Mouse (Mus musculus) MEL (cell line): ENCODE measurements around the gene Shh. TPM values are rescaled to one million over a fixed set of nuclear protein-coding genes. Genes with fewer than 3 reads are reported as not detected.

Experiments used
- DNase-seq: peaks from one replicate; pipeline ENCODE4 v3.0.0; 2011; ENCODE audit warnings: low read depth, low spot score
- H3K27ac ChIP-seq: 2 replicates; pipeline ENCODE4 v1.5.1; 2012; ENCODE audit warnings: low read depth, mild to moderate bottlenecking, control low read depth, low read length, moderate library complexity; ENCODE audit not compliant: control insufficient read depth
- H3K27me3 ChIP-seq, 2 experiments: fragments of 150-350 bp in 1 of 2; sonication (generic) in 1 of 2; 2 replicates each; pipeline ENCODE4 v1.6.1; 2012; ENCODE audit warnings: low read length in 2 of 2, mild to moderate bottlenecking in 2 of 2, improper control_type of control experiment in 1 of 2, moderate library complexity in 1 of 2; ENCODE audit not compliant: insufficient read depth in 2 of 2, control insufficient read depth in 1 of 2
- H3K36me3 ChIP-seq, 2 experiments: 2 replicates each; pipeline ENCODE4 v1.6.1; 2012 to 2014; ENCODE audit warnings: low read length in 2 of 2, improper control_type of control experiment in 1 of 2, inconsistent platforms in 1 of 2, mild to moderate bottlenecking in 1 of 2; ENCODE audit not compliant: insufficient read depth in 2 of 2, control insufficient read depth in 1 of 2
- H3K4me1 ChIP-seq, 2 experiments: fragments of 150-350 bp in 1 of 2; sonication (generic) in 1 of 2; 2 replicates each; pipeline ENCODE4 v1.6.1; 2012; ENCODE audit warnings: low read length in 2 of 2, improper control_type of control experiment in 1 of 2, mild to moderate bottlenecking in 1 of 2; ENCODE audit not compliant: insufficient read depth in 2 of 2, control insufficient read depth in 1 of 2
- H3K4me3 ChIP-seq, 2 experiments: fragments of 150-350 bp in 1 of 2; sonication (generic) in 1 of 2; 2 replicates each; pipeline ENCODE4 v1.5.1; 2012; ENCODE audit warnings: low read depth in 2 of 2, low read length in 2 of 2, mild to moderate bottlenecking in 2 of 2, moderate library complexity in 2 of 2, control low read depth in 1 of 2, improper control_type of control experiment in 1 of 2; ENCODE audit not compliant: control insufficient read depth in 1 of 2, insufficient read depth in 1 of 2
- H3K79me2 ChIP-seq: 2 replicates; pipeline ENCODE4 v1.6.1; 2012; ENCODE audit warnings: mild to moderate bottlenecking, low read length, moderate library complexity; ENCODE audit not compliant: control insufficient read depth, poor library complexity, insufficient read depth
- H3K9ac ChIP-seq: 2 replicates; pipeline ENCODE4 v1.6.1; 2012; ENCODE audit warnings: low read depth, mild to moderate bottlenecking, control low read depth, low read length, moderate library complexity; ENCODE audit not compliant: control insufficient read depth, poor library complexity, severe bottlenecking
- H3K9me3 ChIP-seq: fragments of 150-350 bp; sonication (generic); replicated peaks from 2 replicates; pipeline ENCODE4 v1.6.1; 2012; ENCODE audit warnings: mild to moderate bottlenecking, low read length, improper control_type of control experiment, moderate library complexity; ENCODE audit not compliant: insufficient read depth
- E2F4 ChIP-seq: IDR thresholded peaks from 2 replicates; pipeline ENCODE4 v1.6.1; 2011; ENCODE audit warnings: low read depth, low read length, improper control_type of control experiment, borderline replicate concordance
- ELF1 ChIP-seq: IDR thresholded peaks from 2 replicates; pipeline ENCODE4 v1.6.1; 2014; ENCODE audit warnings: low read depth, mild to moderate bottlenecking, inconsistent platforms, low read length, improper control_type of control experiment, moderate library complexity
- EP300 ChIP-seq, 2 experiments: IDR thresholded peaks; 2 replicates each; pipeline ENCODE4 v1.6.1; 2011; ENCODE audit warnings: improper control_type of control experiment in 2 of 2, low read length in 2 of 2, low read depth in 1 of 2, mild to moderate bottlenecking in 1 of 2
- ETS1 ChIP-seq: IDR thresholded peaks from 2 replicates; pipeline ENCODE4 v1.6.1; 2012; ENCODE audit warnings: low read depth, mild to moderate bottlenecking, inconsistent platforms, low read length, improper control_type of control experiment, moderate library complexity
- GATA1 ChIP-seq: IDR thresholded peaks from 2 replicates; pipeline ENCODE4 v1.6.1; 2011; ENCODE audit warnings: low read depth, low read length, improper control_type of control experiment
- JUND ChIP-seq: IDR thresholded peaks from 2 replicates; pipeline ENCODE4 v1.6.1; 2011; ENCODE audit warnings: low read depth, mild to moderate bottlenecking, improper control_type of control experiment, low read length
- KAT2A ChIP-seq: conservative IDR thresholded peaks from 2 replicates; pipeline ENCODE4 v1.6.1; 2012; ENCODE audit warnings: low read depth, low read length, improper control_type of control experiment, inconsistent platforms
- MAFK ChIP-seq: IDR thresholded peaks from 2 replicates; pipeline ENCODE4 v1.6.1; 2011; ENCODE audit warnings: low read depth, mild to moderate bottlenecking, low read length, improper control_type of control experiment, borderline replicate concordance
- MAZ ChIP-seq: IDR thresholded peaks from 2 replicates; pipeline ENCODE4 v1.6.1; 2012; ENCODE audit warnings: low read depth, mild to moderate bottlenecking, inconsistent platforms, low read length, improper control_type of control experiment
- MEF2A ChIP-seq: IDR thresholded peaks from 2 replicates; pipeline ENCODE4 v1.6.1; 2014; ENCODE audit warnings: low read depth, mild to moderate bottlenecking, inconsistent platforms, low read length, improper control_type of control experiment; ENCODE audit not compliant: poor library complexity, insufficient replicate concordance, severe bottlenecking; ENCODE audit errors: extremely low read depth
- MXI1 ChIP-seq: IDR thresholded peaks from 2 replicates; pipeline ENCODE4 v1.6.1; 2011; ENCODE audit warnings: mild to moderate bottlenecking, low read depth, low read length, improper control_type of control experiment
- MYB ChIP-seq: IDR thresholded peaks from 2 replicates; pipeline ENCODE4 v1.6.1; 2011; ENCODE audit warnings: mild to moderate bottlenecking, low read depth, low read length, improper control_type of control experiment
- NELFE ChIP-seq: IDR thresholded peaks from 2 replicates; pipeline ENCODE4 v1.6.1; 2011; ENCODE audit warnings: low read depth, low read length, improper control_type of control experiment
- NRF1 ChIP-seq: IDR thresholded peaks from 2 replicates; pipeline ENCODE4 v1.6.1; 2014; ENCODE audit warnings: low read depth, mild to moderate bottlenecking, inconsistent platforms, low read length, improper control_type of control experiment, moderate library complexity; ENCODE audit not compliant: poor library complexity, insufficient read depth, severe bottlenecking
- POLR2A ChIP-seq, 2 experiments: IDR thresholded peaks; 2 replicates each; pipeline ENCODE4 v1.6.1; 2011 to 2012; ENCODE audit warnings: low read length in 2 of 2, mild to moderate bottlenecking in 2 of 2, control low read depth in 1 of 2, improper control_type of control experiment in 1 of 2, low read depth in 1 of 2, moderate library complexity in 1 of 2; ENCODE audit not compliant: control insufficient read depth in 1 of 2, insufficient read depth in 1 of 2, poor library complexity in 1 of 2
- POLR2AphosphoS2 ChIP-seq: IDR thresholded peaks from 2 replicates; pipeline ENCODE4 v1.6.1; 2011; ENCODE audit warnings: low read length, improper control_type of control experiment
- RAD21 ChIP-seq: IDR thresholded peaks from 2 replicates; pipeline ENCODE4 v1.6.1; 2011; ENCODE audit warnings: mild to moderate bottlenecking, low read depth, low read length, improper control_type of control experiment
- SMC3 ChIP-seq: IDR thresholded peaks from 2 replicates; pipeline ENCODE4 v1.6.1; 2011; ENCODE audit warnings: low read depth, low read length, improper control_type of control experiment
- TAL1 ChIP-seq: IDR thresholded peaks from 2 replicates; pipeline ENCODE4 v1.6.1; 2012; ENCODE audit warnings: mild to moderate bottlenecking, inconsistent platforms, low read length, moderate library complexity, mixed read lengths
- TBP ChIP-seq: IDR thresholded peaks from 2 replicates; pipeline ENCODE4 v1.8.0; 2011; ENCODE audit warnings: low read depth, low read length, improper control_type of control experiment
- USF2 ChIP-seq, 2 experiments: IDR thresholded peaks; 2 replicates each; pipeline ENCODE4 v1.6.1; 2011 to 2012; ENCODE audit warnings: improper control_type of control experiment in 2 of 2, low read length in 2 of 2, borderline replicate concordance in 1 of 2, inconsistent platforms in 1 of 2, low read depth in 1 of 2, mild to moderate bottlenecking in 1 of 2; ENCODE audit not compliant: insufficient read depth in 1 of 2
- ZC3H11A ChIP-seq: IDR thresholded peaks from 2 replicates; pipeline ENCODE4 v1.6.1; 2012; ENCODE audit warnings: low read depth, mild to moderate bottlenecking, inconsistent platforms, low read length, improper control_type of control experiment
- ZKSCAN1 ChIP-seq: IDR thresholded peaks from 2 replicates; pipeline ENCODE4 v1.6.1; 2012; ENCODE audit warnings: low read depth, mild to moderate bottlenecking, inconsistent platforms, low read length, improper control_type of control experiment, moderate library complexity
- ZMIZ1 ChIP-seq: IDR thresholded peaks from 2 replicates; pipeline ENCODE4 v1.6.1; 2012; ENCODE audit warnings: low read depth, mild to moderate bottlenecking, inconsistent platforms, low read length, improper control_type of control experiment, moderate library complexity
- ZNF384 ChIP-seq: IDR thresholded peaks from 2 replicates; pipeline ENCODE4 v1.6.1; 2012; ENCODE audit warnings: low read depth, mild to moderate bottlenecking, inconsistent platforms, low read length, improper control_type of control experiment
- polyA plus RNA-seq, 2 experiments: library from polyadenylated mRNA; stranded (reverse) in 1 of 2; unstranded in 1 of 2; fragments of >175 nt in 1 of 2; fragments of >200 nt in 1 of 2; gene quantifications; 2 replicates each; pipeline versions ENCODE4 v1.2.1 to v1.2.4; 2012; ENCODE audit warnings: low replicate concordance in 2 of 2, low read depth in 1 of 2; ENCODE audit not compliant: insufficient read length in 2 of 2, insufficient read depth in 1 of 2, missing spikeins in 1 of 2
- total RNA-seq: library from RNA; depleted of rRNA; stranded (reverse); fragments of 300-350 nt; gene quantifications from 2 replicates; pipeline ENCODE4 v1.2.3, GENCODE M21; 2012

Shh gene
- total and polyA plus RNA-seq, 3 experiments, result not detected

DNA sequence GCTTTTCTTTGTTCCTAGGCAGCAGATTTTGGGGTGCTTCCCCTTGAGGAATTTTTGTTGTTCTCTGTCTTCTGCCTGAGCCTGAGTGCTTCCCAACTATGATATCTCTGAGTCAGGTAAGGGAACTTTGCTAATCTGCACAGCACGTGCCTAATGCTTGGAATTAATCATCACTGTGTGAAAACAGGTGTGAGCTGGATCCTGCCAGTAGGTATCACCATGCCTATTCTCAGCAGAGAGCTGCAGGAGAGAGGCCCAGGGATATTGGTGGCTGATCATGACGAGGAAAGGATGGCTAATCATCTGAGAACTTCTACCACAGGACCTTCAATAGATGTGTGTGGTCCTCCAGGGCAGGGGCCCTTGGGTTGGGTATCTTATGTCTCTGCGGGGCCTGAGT lies 26.5 kb upstream of the Shh start:
- Histone ChIP-seq H3K9ac (no peak overlapping the region), H3K4me1 (no peaks in the 10 kb centered on the region), H3K36me3 (no peaks in the 10 kb centered on the region), H3K4me3 (no peak overlapping the region), H3K27me3 (no peaks in the 10 kb centered on the region), H3K27ac (no peak overlapping the region), H3K79me2 (no peaks in the 10 kb centered on the region), H3K9me3 (no peaks in the 10 kb centered on the region)
- no peak for DNase-seq
- TF ChIP-seq ZMIZ1 (no peak), MXI1 (no peak), MAZ (no peak), ELF1 (no peak), USF2 (IDR thresholded peaks at IDR 0.05; ENCODE audit: borderline replicate concordance in 1 of 2, insufficient read depth in 1 of 2, low read depth in 1 of 2, low read length in 2 of 2) (no peak), ZNF384 (no peak), ETS1 (no peak), TBP (no peak), GATA1 (no peak)

GRCm38 (mm10) chr5:28482991-28483390 lies 15.9 kb upstream of the Shh start:
- H3K27me3 ChIP-seq, result no peaks in the 10 kb centered on the region
- no peaks in the 10 kb centered on the region for H3K36me3 ChIP-seq
- no peak overlapping the region for H3K9ac ChIP-seq
- H3K4me1 ChIP-seq, result no peaks in the 10 kb centered on the region
- no peak for DNase-seq
- H3K4me3 ChIP-seq, result no peak overlapping the region
- H3K79me2 ChIP-seq, result no peaks in the 10 kb centered on the region
- no peak for TF ChIP-seq SMC3
- TF ChIP-seq POLR2A (IDR thresholded peaks at IDR 0.05; ENCODE audit: control insufficient read depth in 1 of 2, insufficient read depth in 1 of 2, low read depth in 1 of 2, low read length in 2 of 2, poor library complexity in 1 of 2), result no peak
- TF ChIP-seq POLR2AphosphoS2, result no peak
- TF ChIP-seq E2F4, result no peak
- TF ChIP-seq NRF1, result no peak
- TF ChIP-seq MYB, result no peak
- no peak for TF ChIP-seq EP300 (IDR thresholded peaks at IDR 0.05; ENCODE audit: low read depth in 1 of 2, low read length in 2 of 2)
- TF ChIP-seq ELF1, result no peak
- TF ChIP-seq NELFE, result no peak
- no peak for TF ChIP-seq MAFK
- no peak for TF ChIP-seq RAD21
- no peak for TF ChIP-seq KAT2A
- TF ChIP-seq MEF2A, result no peak
- no peak for TF ChIP-seq JUND
- no peak for TF ChIP-seq ZC3H11A
- no peak for TF ChIP-seq ZKSCAN1
- TF ChIP-seq TAL1, result no peak
- H3K9me3 ChIP-seq, result no peaks in the 10 kb centered on the region
- no peak overlapping the region for H3K27ac ChIP-seq
